Mouse (Mus musculus): ENCODE measurements around the gene Bmp15.

Gene Bmp15

DNA sequence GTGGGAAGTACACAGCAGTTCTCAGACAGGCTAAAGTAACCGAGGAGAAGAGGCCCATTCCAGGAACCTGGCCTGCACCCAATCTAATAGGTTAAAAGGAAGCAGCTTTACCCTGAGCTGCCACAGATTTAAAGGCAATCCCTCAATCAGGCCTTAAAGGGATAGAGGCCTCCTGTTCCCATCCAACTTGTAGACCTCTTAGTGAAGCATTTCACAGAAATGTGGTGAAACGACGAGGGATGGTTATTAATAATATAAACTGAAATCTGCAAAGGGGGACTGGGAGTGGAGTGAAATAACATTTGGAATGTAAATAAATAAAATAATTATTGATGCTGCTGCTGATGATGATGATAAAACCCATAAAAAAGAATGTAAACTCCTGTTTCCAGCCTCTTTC is at the start of gene Bmp15:
Gene Bmp15, minus strand, starts transcription at position 101 of the 400 bp plus-strand sequence.
- no peak for DNase-seq (ENCODE audit: low spot score in 2 of 2)

DNA sequence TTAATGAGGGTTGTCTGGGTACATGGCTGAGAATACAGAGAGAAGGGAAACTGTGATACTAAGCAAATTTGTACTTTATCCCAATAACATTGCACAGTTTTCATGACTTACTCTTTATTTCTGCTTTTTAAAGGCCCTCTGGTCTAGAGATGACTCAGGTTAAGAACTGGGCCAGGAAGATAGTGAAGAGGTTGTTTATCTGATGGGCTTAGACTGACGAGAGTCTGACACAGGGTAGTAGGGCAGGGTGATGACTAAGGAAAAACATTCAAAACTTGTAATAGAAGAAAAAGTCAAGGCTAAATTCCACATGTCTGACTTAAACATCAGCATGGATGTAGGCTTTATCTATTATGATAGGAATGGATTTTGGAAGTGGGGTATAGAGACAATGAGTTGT is 48.3 kb upstream of the Bmp15 start:
- no peak for DNase-seq (ENCODE audit: low spot score in 2 of 2)

DNA sequence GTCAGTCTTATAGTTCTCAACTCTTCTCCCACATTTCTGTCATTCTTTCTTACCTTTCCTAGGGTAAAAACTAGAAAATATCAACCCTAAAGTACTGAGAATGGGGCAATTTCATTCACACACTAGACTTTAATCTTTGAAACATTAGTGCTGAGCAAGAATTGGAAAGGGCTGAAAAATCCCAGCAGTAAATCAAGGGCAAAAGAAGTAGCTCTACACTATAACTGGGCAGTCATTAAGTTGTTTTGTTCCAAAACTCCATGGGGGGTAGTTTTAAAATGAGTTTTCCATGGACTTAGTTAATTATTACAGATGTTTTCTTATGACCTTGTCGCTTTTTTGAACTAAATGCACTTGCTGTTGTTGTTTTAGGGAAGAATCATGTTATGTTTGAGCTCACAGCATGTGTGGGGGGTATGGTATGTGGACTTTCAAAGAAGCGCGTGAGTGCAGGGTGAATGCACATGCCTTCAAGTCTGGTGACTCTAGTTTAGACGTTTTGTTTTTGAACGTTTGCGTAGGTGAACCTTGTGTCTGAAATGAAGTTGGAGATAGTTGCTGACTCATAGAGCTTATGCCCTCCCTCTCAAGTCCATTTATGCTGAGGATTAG is 37.1 kb upstream of the Bmp15 start:
- DNase-seq (ENCODE audit: low spot score in 2 of 2) = no peak

DNA sequence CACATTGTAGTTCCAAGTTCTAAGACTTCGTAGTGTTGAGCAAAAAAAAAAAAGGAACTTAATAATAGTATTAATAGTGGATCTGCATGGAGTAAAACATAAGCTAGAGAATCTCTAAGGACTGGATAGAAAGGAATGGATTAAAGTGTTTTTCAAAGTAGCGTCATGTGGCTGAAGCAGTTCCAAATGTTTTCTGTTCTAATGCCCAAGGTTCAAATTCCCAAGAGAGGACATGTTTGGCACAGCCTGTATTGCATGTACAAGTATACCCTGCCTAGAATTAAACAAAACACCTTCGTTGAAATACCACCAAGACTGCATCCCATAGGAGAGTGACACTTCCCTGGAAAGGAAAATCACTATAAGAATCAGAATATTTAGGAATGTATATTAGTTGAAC is 36.4 kb upstream of the Bmp15 start:
- no peak for DNase-seq (ENCODE audit: low spot score in 2 of 2)

DNA sequence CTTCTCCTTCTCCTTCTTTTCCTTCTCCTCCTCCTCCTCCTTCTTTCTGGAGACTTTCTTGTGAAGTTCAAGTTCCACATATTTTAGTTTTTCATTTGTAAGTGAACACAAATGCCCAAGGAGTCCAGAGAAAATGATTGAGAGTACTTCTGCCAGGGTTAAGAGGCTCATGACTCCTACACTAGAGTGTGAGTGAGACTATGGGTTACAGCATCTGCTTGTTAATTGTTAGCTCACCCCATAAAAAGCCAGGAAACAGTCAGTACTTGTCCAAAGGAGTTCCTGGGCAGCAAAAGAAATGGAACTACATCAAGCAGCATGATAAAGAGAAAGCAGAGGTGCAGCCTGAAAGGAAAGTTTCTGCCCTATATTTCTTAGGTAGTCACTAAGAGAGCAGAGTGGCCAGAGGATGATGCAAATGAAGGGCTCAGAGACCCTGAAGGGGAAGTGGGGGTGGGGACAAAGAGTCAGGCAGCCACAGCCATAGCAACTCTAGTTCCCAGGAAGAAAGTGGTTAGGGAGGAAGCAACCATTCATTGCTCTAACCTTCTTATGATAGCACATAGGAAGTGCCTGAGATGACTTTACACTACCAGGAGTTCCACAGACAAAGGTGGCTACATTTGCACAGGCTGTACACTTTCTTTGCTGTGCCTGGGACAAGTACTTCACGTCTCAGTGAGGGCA is 24.9 kb upstream of the Bmp15 start:
- DNase-seq (ENCODE audit: low spot score in 2 of 2) = no peak

DNA sequence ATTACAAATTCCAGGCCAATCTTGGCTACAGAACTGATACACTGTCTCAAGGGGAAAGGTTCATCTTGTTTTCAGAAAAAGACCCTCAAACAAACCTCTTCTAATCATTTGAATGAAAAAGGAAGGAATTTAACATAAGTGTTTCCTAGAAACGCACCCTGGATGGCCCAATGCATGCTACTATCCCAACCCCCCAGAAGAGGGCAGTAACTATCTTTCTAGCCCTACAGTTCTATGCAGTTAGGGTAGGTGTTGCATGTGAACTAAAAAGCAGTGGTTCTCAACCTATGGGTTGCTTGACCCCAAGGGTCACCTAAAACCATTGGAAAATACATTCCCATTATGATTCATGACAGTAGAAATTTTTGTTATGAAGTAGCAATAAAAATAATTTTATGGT is 3.5 kb upstream of the Bmp15 start:
- peak in 1 of 2 experiments; percentile 1 for DNase-seq (ENCODE audit: low spot score in 2 of 2)

DNA sequence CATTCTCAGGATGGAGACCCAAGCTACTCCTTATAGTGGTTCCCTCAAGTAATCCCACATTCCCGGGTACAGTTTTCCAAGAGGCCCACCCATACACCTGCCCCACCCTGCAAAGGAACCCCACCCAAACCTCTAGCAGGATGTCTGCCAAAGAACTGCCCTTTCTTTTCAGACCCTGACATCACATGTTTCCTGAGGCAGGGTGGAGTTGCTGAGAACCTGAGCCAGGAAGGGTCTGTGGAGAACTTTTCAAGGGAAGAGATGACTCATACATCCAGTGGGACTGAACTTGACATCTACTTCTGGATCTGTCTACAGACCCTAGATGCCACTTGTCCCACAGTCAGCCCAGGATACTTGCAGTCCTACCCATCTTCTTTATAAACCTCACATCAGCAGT is 2.8 kb downstream of the Bmp15 start:
- DNase-seq (ENCODE audit: low spot score in 2 of 2) = no peak

Data from frontal cortex, postnatal 36 days (tissue).